Mouse (Mus musculus) midbrain, embryonic 13.5 days (tissue): ENCODE results near the gene Hcrt. TPM values are rescaled to one million over a fixed set of nuclear protein-coding genes. Genes with fewer than 3 reads are reported as not detected.

Source experiments
- ATAC-seq: fragments of 200-750 bp; cut with Nextera tagmentation; 2 replicates; pipeline ENCODE4 v1.8.0; 2017; ENCODE audit warnings: mild to moderate bottlenecking, moderate TSS enrichment, moderate library complexity
- H3K27ac ChIP-seq: fragments of 300-500 bp; sonication (generic); 2 replicates; pipeline ENCODE4 v1.5.1; 2015; ENCODE audit warnings: inconsistent platforms, mild to moderate bottlenecking, moderate library complexity
- H3K27me3 ChIP-seq: fragments of 300-500 bp; sonication (generic); 2 replicates; pipeline ENCODE4 v1.6.1; 2015; ENCODE audit warnings: mild to moderate bottlenecking, inconsistent platforms
- H3K36me3 ChIP-seq: fragments of 300-500 bp; sonication (generic); 2 replicates; pipeline ENCODE4 v1.6.1; 2015; ENCODE audit warnings: mild to moderate bottlenecking, inconsistent platforms
- H3K4me1 ChIP-seq: fragments of 300-500 bp; sonication (generic); replicated peaks from 2 replicates; pipeline ENCODE4 v1.6.1; 2015; ENCODE audit warnings: inconsistent platforms
- H3K4me2 ChIP-seq: fragments of 300-500 bp; sonication (generic); replicated peaks from 2 replicates; pipeline ENCODE4 v1.6.1; 2015; ENCODE audit warnings: moderate library complexity, mild to moderate bottlenecking, inconsistent platforms
- H3K4me3 ChIP-seq: fragments of 300-500 bp; sonication (generic); replicated peaks from 2 replicates; pipeline ENCODE4 v1.5.1; 2015; ENCODE audit warnings: mild to moderate bottlenecking, inconsistent platforms
- H3K9ac ChIP-seq: fragments of 300-500 bp; sonication (generic); replicated peaks from 2 replicates; pipeline ENCODE4 v1.6.1; 2015; ENCODE audit warnings: mild to moderate bottlenecking, inconsistent platforms
- H3K9me3 ChIP-seq: fragments of 300-500 bp; sonication (generic); 2 replicates; pipeline ENCODE4 v1.6.1; 2016; ENCODE audit warnings: mild to moderate bottlenecking, inconsistent platforms
- WGBS: fragments of 180-500 bp; shearing (Covaris S2); methylation state at CpG from one replicate; pipeline ENCODE4 v1.1.7; 2015; 5-methylcytosine and 5-hydroxymethylcytosine counted together
- polyA plus RNA-seq: library from polyadenylated mRNA; unstranded; fragments of >200 nt; fragmentation: Nextera tagmentation; extraction: Ambion mirVana; gene quantifications from 2 replicates; pipeline ENCODE4 v1.2.1, GENCODE M21; 2015

Gene Hcrt
- polyA plus RNA-seq, 1 experiment from 2014 or later: 0.30 TPM

DNA sequence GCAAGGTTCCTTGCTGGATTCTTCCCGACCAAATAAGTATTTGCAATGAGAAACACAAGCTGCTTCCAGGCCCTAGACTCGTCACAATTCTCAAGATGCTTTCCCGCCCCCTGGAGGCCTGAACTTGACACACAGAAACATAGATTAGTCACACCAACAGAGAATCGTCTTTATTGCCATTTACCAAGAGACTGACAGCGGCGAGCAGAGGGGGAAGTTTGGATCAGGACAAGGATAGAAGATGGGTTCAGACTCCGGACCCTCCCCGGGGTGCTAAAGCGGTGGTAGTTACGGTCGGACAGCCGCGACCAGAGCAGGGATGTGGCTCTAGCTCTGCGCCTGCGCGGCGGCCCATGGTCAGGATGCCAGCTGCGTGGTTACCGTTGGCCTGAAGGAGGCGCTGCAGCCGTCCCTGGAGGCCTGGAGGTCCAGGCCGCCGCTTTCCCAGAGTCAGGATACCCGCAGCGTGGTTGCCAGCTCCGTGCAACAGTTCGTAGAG, 1.1 kb downstream of the Hcrt start:
- WGBS: under 1% methylated on average over 27 of the region's 27 CpGs
- H3K36me3 ChIP-seq: peaks cover 5% of the 10 kb centered on the region
- no peaks in the 10 kb centered on the region for H3K9me3 ChIP-seq
- H3K4me2 ChIP-seq: peak overlapping the region; percentile 59
- peak overlapping the region; percentile 54 for H3K9ac ChIP-seq
- H3K4me1 ChIP-seq: peaks cover 30% of the 10 kb centered on the region
- H3K27ac ChIP-seq: peak overlapping the region; percentile 22
- H3K4me3 ChIP-seq: peak overlapping the region; percentile 39
- ATAC-seq: peak; percentile 70
- H3K27me3 ChIP-seq: peaks cover 11% of the 10 kb centered on the region; the same call in 1 of the 2 replicates

DNA sequence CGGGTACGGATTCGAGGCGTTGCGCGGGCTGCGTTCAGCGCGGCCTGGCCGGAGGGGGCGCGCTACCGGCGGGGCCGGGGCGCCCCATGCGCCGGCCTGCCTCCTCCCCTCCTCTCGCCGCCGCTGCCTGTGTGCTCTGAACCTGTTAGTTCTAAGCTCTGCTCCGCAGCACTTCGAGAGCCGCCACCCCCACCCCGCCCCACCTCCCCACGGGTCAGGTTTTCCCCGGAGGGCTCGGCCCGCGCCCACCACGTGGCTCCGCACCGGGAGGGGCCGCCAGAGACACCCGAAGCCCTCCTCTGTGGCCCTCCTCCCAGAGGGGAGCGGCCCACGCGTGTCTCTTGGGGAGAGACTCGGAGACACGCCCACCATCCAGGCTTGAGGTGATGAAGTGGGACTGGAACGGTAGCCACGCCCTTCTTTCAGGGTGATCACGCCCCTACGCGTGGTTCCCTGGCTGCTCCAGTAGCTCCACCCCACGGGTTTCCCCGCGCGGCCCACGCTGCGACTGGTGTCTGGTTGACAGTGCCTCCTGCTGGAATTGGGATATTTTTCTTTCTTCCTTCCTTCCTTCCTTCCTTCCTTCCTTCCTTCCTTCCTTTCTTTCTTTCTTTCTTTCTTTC, 3.0 kb downstream of the Hcrt start, which contains the start of gene Kcnh4:
Gene Kcnh4, minus strand, starts transcription at position 332 of the 623 bp plus-strand sequence.
- Histone ChIP-seq H3K9me3 (no peaks in the 10 kb centered on the region), H3K4me3 (peak within 1 kb of the TSS; percentile 60), H3K9ac (peak within 1 kb of the TSS; percentile 77), H3K4me2 (peak within 1 kb of the TSS; percentile 80), H3K4me1 (peaks cover 30% of the 10 kb centered on the region), H3K27me3 (peaks cover 11% of the 10 kb centered on the region; the same call in 1 of the 2 replicates), H3K27ac (peak within 1 kb of the TSS; percentile 66), H3K36me3 (peaks cover 18% of the 10 kb centered on the region)
- under 1% methylated on average over 50 of the region's 51 CpGs for WGBS
- peak; percentile 58 for ATAC-seq

DNA sequence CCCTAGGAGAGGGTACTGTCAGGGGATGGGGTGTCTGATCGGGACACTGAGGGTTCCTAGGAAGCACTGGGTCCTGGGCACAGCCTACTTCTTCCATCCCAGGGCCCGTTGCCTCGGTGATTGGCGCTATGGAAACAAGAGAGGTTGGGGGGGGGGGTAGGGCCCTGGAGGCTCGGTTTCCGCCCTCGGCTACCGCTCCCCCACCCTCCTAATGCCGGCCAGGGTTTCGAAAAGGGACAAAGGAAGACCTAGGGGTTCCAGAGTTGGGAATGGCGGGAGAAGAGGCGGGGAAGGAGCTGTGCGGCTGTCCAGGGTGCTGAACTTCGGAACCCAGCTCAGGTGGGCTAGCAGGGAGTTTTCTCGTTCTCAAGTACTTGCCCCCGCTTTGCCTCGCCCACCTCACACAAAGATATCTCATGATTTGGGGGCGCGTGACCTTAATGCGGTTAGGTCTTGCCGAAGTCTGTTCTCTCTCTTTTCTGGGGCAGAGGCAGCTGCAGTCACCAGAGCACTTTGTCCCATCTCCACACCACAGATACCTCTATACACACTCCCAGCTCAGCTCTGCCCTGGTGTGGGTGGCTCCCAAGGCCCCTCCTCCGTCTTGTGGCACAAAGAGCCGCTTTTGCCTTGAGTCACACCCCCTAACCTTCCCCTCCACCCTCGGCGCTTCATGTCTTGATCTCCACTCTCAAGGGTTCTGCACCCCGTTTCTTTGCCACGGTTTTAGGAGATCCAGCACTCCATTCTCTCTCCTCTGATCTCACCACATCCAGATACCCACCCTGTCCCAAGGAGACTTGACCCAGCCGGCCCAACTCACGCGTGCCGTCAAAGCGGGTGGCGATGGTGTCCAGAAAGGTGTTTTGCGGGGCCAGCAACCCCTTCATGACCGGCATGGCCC, 3.8 kb downstream of the Hcrt start:
- Histone ChIP-seq H3K9me3 (no peaks in the 10 kb centered on the region), H3K9ac (peak overlapping the region; percentile 77), H3K4me3 (peak overlapping the region; percentile 60), H3K27ac (peak overlapping the region; percentile 66), H3K4me2 (peak overlapping the region; percentile 80), H3K4me1 (peaks cover 30% of the 10 kb centered on the region), H3K27me3 (peaks cover 11% of the 10 kb centered on the region; the same call in 1 of the 2 replicates), H3K36me3 (peaks cover 25% of the 10 kb centered on the region)
- peak; percentile 71 for ATAC-seq
- WGBS: under 1% methylated on average over 33 of the region's 35 CpGs

DNA sequence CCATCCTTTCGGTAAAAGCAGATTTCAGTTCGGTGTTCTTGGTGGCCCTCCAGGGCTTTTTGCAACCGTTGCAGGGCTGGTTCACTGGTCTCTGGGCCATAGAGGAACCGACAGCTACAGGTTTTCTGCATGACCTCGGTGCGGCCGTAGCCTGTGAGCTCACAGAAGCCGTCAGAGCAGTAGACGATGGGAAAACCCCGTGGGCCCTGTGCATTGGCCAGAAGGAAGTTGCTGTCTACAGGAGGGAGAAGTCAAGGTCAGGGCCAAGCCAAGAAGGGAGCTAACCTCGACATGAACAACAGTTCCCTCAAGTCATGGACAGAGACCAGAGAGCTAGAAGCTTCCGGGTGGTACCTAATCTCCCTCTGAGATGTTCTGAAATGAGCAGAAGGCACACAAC, 5.2 kb downstream of the Hcrt start:
- no peak overlapping the region for H3K4me3 ChIP-seq
- H3K4me1 ChIP-seq: peaks cover 30% of the 10 kb centered on the region
- peaks cover 26% of the 10 kb centered on the region for H3K36me3 ChIP-seq
- no peak overlapping the region for H3K9ac ChIP-seq
- ATAC-seq: no peak
- 92% methylated on average over 12 of the region's 12 CpGs for WGBS
- H3K4me2 ChIP-seq: peak overlapping the region; percentile 80
- H3K9me3 ChIP-seq: no peaks in the 10 kb centered on the region
- no peak overlapping the region for H3K27ac ChIP-seq
- H3K27me3 ChIP-seq: peaks cover 9% of the 10 kb centered on the region; the same call in 1 of the 2 replicates

DNA sequence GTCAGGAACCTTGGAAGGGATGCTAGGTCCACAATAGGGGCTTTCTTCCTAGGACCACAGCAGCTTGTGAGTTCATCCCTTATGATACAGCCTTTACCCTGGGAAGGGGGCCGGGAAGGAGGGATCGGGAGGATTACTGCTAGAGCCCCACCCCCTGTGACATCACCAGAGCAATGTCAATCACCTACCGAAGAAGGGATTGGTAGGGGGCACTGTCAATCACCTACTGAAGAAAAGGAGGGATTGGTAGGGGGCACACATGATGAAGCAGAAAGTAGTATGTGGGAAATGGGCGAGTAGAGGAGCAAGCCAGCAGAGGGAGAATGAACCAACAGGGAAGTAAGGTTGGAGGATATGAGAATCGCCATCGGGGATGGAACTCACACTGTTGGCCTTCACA, 6.3 kb downstream of the Hcrt start:
- no peak overlapping the region for H3K4me2 ChIP-seq
- peaks cover 34% of the 10 kb centered on the region for H3K36me3 ChIP-seq
- H3K27ac ChIP-seq: no peak overlapping the region
- WGBS: 68% methylated on average over 6 of the region's 6 CpGs
- no peak overlapping the region for H3K9ac ChIP-seq
- ATAC-seq: no peak
- H3K4me1 ChIP-seq: peaks cover 28% of the 10 kb centered on the region
- 0 out of 2 replicates have a peak, but pooled peaks cover 5% of the 10 kb centered on the region for H3K27me3 ChIP-seq
- no peaks in the 10 kb centered on the region for H3K9me3 ChIP-seq
- no peak overlapping the region for H3K4me3 ChIP-seq

DNA sequence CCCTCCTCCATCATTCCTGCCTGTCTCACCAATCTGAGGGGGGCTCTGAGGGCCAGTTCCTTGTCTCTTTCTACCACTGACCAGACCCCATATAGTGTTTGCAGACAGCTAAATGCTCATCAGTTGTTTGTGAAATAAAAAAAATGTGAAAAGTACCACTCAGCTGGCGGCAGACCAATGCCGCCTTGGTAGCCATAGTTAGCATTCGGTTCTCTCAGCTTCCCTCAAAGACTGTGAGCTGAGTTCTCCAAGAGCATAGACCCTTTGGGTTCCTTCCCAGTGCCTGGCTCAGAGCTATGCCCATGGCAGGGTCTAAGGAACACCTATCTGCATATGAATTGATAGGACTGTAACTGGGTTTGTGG, 8.1 kb downstream of the Hcrt start:
- H3K27ac ChIP-seq: no peak overlapping the region
- H3K4me1 ChIP-seq: peaks cover 18% of the 10 kb centered on the region
- H3K4me2 ChIP-seq: no peak overlapping the region
- peaks cover 49% of the 10 kb centered on the region for H3K36me3 ChIP-seq
- no peak for ATAC-seq
- 92% methylated on average over 3 of the region's 3 CpGs for WGBS
- H3K9me3 ChIP-seq: no peaks in the 10 kb centered on the region
- no peak overlapping the region for H3K4me3 ChIP-seq
- H3K9ac ChIP-seq: no peak overlapping the region
- peaks cover 3% of the 10 kb centered on the region for H3K27me3 ChIP-seq

DNA sequence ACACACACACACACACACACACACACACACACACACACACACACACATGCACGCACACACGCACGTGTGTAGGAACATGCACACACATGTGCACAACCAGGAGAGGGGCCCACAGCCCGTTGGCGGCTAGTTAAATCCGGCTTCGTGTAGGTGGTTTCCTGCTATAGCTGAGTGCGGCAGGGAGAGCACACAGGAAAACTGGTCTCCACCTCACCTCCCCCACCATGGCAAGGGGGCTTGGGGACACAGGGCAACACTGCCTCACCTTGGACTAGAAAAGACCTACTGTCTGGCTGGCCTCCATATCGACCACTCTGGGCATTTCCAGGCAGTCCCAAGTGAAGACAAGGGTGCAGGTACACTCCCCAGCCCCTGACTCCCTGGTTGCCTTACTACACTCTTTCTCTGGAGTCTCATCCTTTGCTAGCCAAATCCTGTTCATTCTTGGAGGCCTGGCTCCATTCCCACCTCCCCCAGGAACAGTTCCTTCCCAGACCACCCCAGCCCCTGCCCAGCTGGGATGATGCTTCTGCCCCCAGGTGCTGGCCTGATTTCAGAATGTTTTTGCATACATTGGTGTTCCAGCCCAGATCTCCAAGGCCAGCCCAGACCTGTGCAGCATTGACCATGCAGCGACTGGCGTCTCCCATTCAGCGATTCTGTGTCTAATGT, 8.6 kb downstream of the Hcrt start:
- Histone ChIP-seq H3K4me1 (peaks cover 13% of the 10 kb centered on the region; the same call in 1 of the 2 replicates), H3K4me3 (no peak overlapping the region), H3K36me3 (peaks cover 54% of the 10 kb centered on the region), H3K9ac (no peak overlapping the region), H3K9me3 (no peaks in the 10 kb centered on the region), H3K4me2 (no peak overlapping the region), H3K27ac (no peak overlapping the region), H3K27me3 (peaks cover 8% of the 10 kb centered on the region)
- no peak for ATAC-seq
- 88% methylated on average over 11 of the region's 12 CpGs for WGBS

DNA sequence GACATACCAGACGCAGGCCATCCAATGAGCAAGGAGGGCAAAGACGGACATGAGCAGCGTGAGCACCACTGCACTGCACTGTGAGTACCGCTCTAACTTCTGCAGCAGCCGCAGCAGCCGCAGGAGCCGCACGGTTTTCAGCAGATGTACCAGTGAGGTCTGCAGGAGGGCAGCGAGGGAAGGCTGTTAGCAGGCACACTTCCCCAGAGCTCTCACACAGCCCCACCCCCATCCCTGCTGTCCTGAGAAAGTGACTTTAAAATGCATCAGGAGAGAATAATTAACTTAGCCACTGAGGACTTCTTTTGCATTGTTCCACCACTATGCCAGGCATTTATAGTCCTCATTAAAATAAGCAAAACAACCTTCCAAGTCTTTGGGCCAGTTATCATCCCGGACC, 10.4 kb downstream of the Hcrt start:
- Histone ChIP-seq H3K4me2 (no peak overlapping the region), H3K27me3 (peaks cover 10% of the 10 kb centered on the region), H3K4me1 (no peaks in the 10 kb centered on the region), H3K9me3 (no peaks in the 10 kb centered on the region), H3K4me3 (no peak overlapping the region), H3K9ac (no peak overlapping the region), H3K27ac (no peak overlapping the region), H3K36me3 (peaks cover 54% of the 10 kb centered on the region)
- WGBS: 50% methylated on average over 10 of the region's 10 CpGs
- ATAC-seq: no peak

DNA sequence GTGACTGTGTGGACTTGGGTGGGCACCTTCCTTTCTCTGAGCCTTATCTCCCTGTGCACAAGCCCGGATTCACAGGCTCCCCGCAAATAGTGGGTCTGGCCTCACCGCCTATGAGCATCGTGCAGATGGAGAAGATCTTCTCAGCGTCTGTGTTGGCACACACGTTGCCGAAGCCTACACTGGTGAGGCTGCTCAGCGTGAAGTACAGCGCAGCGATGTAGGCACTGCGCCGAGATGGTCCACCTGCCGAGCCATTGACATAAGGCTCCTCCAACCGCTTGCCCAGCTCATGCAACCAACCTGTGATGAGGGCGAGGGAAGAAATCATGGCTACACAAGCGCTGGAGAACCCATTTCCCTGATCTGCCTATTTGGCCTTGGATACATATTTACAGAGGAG, 12.6 kb downstream of the Hcrt start:
- ATAC-seq: no peak
- no peak overlapping the region for H3K4me2 ChIP-seq
- 92% methylated on average over 16 of the region's 16 CpGs for WGBS
- no peak overlapping the region for H3K4me3 ChIP-seq
- H3K27ac ChIP-seq: no peak overlapping the region
- no peaks in the 10 kb centered on the region for H3K9me3 ChIP-seq
- no peak overlapping the region for H3K9ac ChIP-seq
- no peaks in the 10 kb centered on the region for H3K4me1 ChIP-seq
- H3K27me3 ChIP-seq: peaks cover 10% of the 10 kb centered on the region
- peaks cover 52% of the 10 kb centered on the region for H3K36me3 ChIP-seq

DNA sequence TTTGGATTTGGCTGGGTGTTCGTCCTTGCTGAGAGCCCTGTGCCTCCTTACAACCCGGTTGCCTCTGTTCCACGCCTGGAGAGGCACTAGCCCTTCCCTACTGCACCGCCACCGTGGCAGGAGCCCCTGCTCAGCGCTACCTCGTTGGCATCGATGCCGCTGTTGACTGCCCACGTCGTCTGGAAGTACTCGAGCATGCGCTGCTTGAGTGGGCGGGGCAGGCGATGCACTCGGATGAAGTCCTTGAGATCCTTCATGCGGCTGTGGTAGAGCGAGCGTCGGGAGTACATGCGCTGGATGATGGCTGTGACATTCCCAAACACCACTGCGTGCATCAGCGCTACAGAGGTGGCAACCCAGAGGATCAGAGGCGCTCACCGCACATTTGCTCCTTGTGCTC, 13.3 kb downstream of the Hcrt start:
- H3K9me3 ChIP-seq: no peaks in the 10 kb centered on the region
- WGBS: 52% methylated on average over 25 of the region's 25 CpGs
- peaks cover 46% of the 10 kb centered on the region for H3K36me3 ChIP-seq

DNA sequence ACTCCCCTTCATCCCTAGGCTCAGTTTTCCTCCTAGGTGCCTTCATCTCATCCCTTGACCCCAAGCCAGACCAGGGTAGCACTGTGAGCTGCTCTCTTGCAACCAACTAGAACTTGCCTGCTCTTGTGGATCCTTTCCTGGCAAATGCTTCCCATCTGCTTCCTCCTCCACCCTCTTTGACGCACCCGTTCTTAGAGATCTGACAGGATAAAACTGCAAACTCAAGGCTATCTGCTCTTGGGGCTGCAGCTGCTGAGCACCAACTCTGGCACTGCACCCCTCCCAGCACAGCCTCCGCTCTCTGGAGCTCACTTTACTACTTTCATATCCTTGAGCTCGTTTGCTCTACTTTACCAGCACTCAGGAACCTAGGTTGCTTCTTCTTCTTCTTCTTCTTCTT, 14.1 kb downstream of the Hcrt start:
- no peak for ATAC-seq
- H3K27me3 ChIP-seq: peaks cover 10% of the 10 kb centered on the region
- H3K9ac ChIP-seq: no peak overlapping the region
- H3K36me3 ChIP-seq: peaks cover 46% of the 10 kb centered on the region
- no peaks in the 10 kb centered on the region for H3K9me3 ChIP-seq
- 95% methylated on average over 4 of the region's 4 CpGs for WGBS
- H3K27ac ChIP-seq: no peak overlapping the region
- H3K4me1 ChIP-seq: no peaks in the 10 kb centered on the region
- no peak overlapping the region for H3K4me2 ChIP-seq
- H3K4me3 ChIP-seq: no peak overlapping the region

More for the DNA sequence above, 13.3 kb downstream of the Hcrt start:
- Histone ChIP-seq H3K27me3 (peaks cover 10% of the 10 kb centered on the region), H3K4me2 (no peak overlapping the region), H3K4me3 (no peak overlapping the region), H3K9ac (no peak overlapping the region), H3K27ac (no peak overlapping the region), H3K4me1 (no peaks in the 10 kb centered on the region)
- no peak for ATAC-seq

DNA sequence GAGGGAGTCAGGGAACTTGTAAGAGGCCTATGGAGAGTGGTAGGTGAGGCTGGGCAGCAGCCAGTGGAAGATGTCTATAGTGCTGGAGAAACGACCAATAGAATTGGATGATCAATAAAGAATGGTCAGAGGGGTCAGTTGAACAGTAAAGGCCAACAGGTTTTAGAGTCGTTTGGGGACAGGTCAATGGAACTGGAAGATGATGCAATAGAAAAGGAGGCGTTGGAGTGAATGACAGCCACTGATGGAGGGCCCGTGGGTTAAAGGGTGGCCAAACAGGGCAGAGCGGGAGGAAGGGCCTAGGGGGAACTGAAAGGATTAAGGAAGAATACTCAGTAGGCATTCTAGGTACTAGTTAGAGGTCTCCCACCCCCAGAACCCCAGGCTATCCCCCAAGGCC, 15.6 kb downstream of the Hcrt start:
- no peak for ATAC-seq
- H3K27ac ChIP-seq: no peak overlapping the region
- H3K9ac ChIP-seq: no peak overlapping the region
- no peaks in the 10 kb centered on the region for H3K4me1 ChIP-seq
- no peak overlapping the region for H3K4me3 ChIP-seq
- peaks cover 10% of the 10 kb centered on the region for H3K27me3 ChIP-seq
- peaks cover 50% of the 10 kb centered on the region for H3K36me3 ChIP-seq
- no peak overlapping the region for H3K4me2 ChIP-seq
- no peaks in the 10 kb centered on the region for H3K9me3 ChIP-seq
- 79% methylated on average over 5 of the region's 5 CpGs for WGBS
